Mouse (Mus musculus): ENCODE results near the gene Rtf2.

GRCm38 (mm10) chr2:172394671-172395070 is 45.7 kb upstream of the Rtf2 start:
- TF ChIP-seq GATA1 (IDR thresholded peaks at IDR 0.05; ENCODE audit: borderline replicate concordance, low read length) (no peak), FLI1 (IDR thresholded peaks at IDR 0.05; ENCODE audit: low read length) (no peak)

Measured in megakaryocyte, embryonic 14.5 days (primary cell).